Mouse (Mus musculus) liver, postnatal 0 days (tissue): ENCODE measurements around the gene Pdss2.

Experiments used
- CTCF ChIP-seq: sonication (generic); IDR thresholded peaks from 2 replicates; pipeline ENCODE4 v1.5.1; 2016; ENCODE audit warnings: antibody characterized with exemption, low read depth
- EP300 ChIP-seq: IDR thresholded peaks from 2 replicates; pipeline ENCODE4 v1.6.1; 2016; ENCODE audit warnings: antibody characterized with exemption, low read depth, mild to moderate bottlenecking

DNA sequence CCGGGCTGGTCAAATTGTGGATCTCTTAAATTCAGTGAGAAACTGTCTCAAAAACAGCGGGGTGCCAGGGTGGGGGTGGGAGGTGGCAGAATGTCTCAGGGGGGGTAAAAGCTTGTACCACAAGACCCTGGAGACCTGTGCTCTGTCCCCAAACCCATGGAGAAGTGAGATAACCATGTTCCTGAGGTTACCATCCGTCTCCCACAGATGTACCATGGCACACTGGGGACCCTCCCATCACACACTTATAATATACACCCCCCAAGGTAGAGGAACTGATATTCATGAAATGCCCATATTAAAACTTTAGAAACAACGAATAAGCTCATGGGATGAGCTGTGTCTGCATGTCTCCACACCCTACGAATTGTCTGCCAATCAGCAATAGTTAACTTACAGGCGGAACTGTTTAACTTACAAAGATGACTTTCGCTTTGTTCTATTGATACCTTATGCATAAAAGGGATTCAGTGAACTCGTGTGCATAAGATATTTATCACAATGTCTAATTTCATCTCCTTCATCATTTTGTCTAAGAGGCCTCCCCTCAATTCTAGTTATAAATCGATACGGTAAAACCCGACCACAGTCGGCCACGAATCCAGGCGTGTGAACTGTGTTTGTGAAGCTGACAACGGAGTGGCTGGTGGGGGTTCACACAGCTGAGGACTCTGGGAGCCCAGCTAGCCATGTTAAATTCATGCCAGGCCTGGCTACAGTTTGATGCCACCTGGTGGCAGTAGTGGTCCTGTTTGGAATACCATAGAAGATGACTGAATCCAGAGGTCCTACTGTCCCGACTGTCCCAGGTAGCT lies 230.8 kb downstream of the Pdss2 start:
- peak; percentile 80 for TF ChIP-seq CTCF
- no peak for TF ChIP-seq EP300
